Mouse (Mus musculus) hindbrain, embryonic 15.5 days (tissue): ENCODE data around the gene Gpatch1. TPM values are rescaled to one million over a fixed set of nuclear protein-coding genes. Genes with fewer than 3 reads are reported as not detected.

Experiments used
- ATAC-seq: fragments of 200-750 bp; cut with Nextera tagmentation; 2 replicates; pipeline ENCODE4 v1.8.0; 2017; ENCODE audit warnings: low read depth, moderate number of reproducible peaks, moderate TSS enrichment; ENCODE audit not compliant: low FRiP score
- H3K27ac ChIP-seq: fragments of 300-500 bp; sonication (generic); replicated peaks from 2 replicates; pipeline ENCODE4 v1.5.1; 2015; ENCODE audit warnings: mild to moderate bottlenecking, inconsistent platforms
- H3K27me3 ChIP-seq: fragments of 300-500 bp; sonication (generic); 2 replicates; pipeline ENCODE4 v1.6.1; 2015; ENCODE audit warnings: control low read depth, inconsistent platforms
- H3K36me3 ChIP-seq: fragments of 300-500 bp; sonication (generic); 2 replicates; pipeline ENCODE4 v1.6.1; 2015; ENCODE audit warnings: control low read depth, inconsistent platforms
- H3K4me1 ChIP-seq: fragments of 300-500 bp; sonication (generic); replicated peaks from 2 replicates; pipeline ENCODE4 v1.6.1; 2015; ENCODE audit warnings: control low read depth, inconsistent platforms
- H3K4me2 ChIP-seq: fragments of 300-500 bp; sonication (generic); 2 replicates; pipeline ENCODE4 v1.6.1; 2015; ENCODE audit warnings: moderate library complexity, mild to moderate bottlenecking, inconsistent platforms
- H3K4me3 ChIP-seq: fragments of 300-500 bp; sonication (generic); 2 replicates; pipeline ENCODE4 v1.5.1; 2015; ENCODE audit warnings: mild to moderate bottlenecking, inconsistent platforms
- H3K9ac ChIP-seq: fragments of 300-500 bp; sonication (generic); 2 replicates; pipeline ENCODE4 v1.6.1; 2015; ENCODE audit warnings: inconsistent platforms
- H3K9me3 ChIP-seq: fragments of 300-500 bp; sonication (generic); 2 replicates; pipeline ENCODE4 v1.6.1; 2016; ENCODE audit warnings: control low read depth, inconsistent platforms
- WGBS: fragments of 180-500 bp; shearing (Covaris S2); methylation state at CpG from one replicate; pipeline ENCODE4 v1.1.7; 2015; 5-methylcytosine and 5-hydroxymethylcytosine counted together
- polyA plus RNA-seq: library from polyadenylated mRNA; unstranded; fragments of >200 nt; fragmentation: Nextera tagmentation; extraction: Ambion mirVana; gene quantifications from 2 replicates; pipeline ENCODE4 v1.2.1, GENCODE M21; 2015

Gene Gpatch1
- polyA plus RNA-seq, result 17.9 and 20.0 TPM in 2 replicates

GRCm38 (mm10) chr7:35317729-35318609, at the start of gene Gpatch1:
Gpatch1 (minus strand) TSS chr7:35318440.
- Histone ChIP-seq H3K9me3 (no peaks in the 10 kb centered on the region), H3K27ac (peak within 1 kb of the TSS; percentile 76), H3K4me2 (peak within 1 kb of the TSS; percentile 76), H3K27me3 (no peaks in the 10 kb centered on the region), H3K9ac (peak within 1 kb of the TSS; percentile 61), H3K36me3 (no peaks in the 10 kb centered on the region), H3K4me3 (peak within 1 kb of the TSS; percentile 58), H3K4me1 (peaks cover 18% of the 10 kb centered on the region)
- WGBS, result 1% methylated on average over 39 of the region's 39 CpGs
- peak; percentile 87 for ATAC-seq

GRCm38 (mm10) chr7:35365161-35365910, 47.1 kb upstream of the Gpatch1 start:
- WGBS, result 78% methylated on average over 12 of the region's 12 CpGs
- Histone ChIP-seq H3K4me1 (no peaks in the 10 kb centered on the region), H3K27me3 (no peaks in the 10 kb centered on the region), H3K27ac (no peak overlapping the region), H3K4me2 (no peak overlapping the region), H3K9ac (no peak overlapping the region), H3K9me3 (no peaks in the 10 kb centered on the region), H3K4me3 (no peak overlapping the region), H3K36me3 (no peaks in the 10 kb centered on the region)
- ATAC-seq, result no peak

- Histone ChIP-seq H3K4me2 (no peak overlapping the region), H3K27me3 (no peaks in the 10 kb centered on the region), H3K4me3 (no peak overlapping the region), H3K4me1 (no peaks in the 10 kb centered on the region), H3K9ac (no peak overlapping the region), H3K9me3 (no peaks in the 10 kb centered on the region), H3K36me3 (no peaks in the 10 kb centered on the region), H3K27ac (no peak overlapping the region)
- 89% methylated on average over 5 of the region's 5 CpGs for WGBS
- no peak for ATAC-seq
Observed at GRCm38 (mm10) chr7:35362868-35363267, 44.6 kb upstream of the Gpatch1 start.

- Histone ChIP-seq H3K9me3 (no peaks in the 10 kb centered on the region), H3K4me3 (no peak overlapping the region), H3K36me3 (no peaks in the 10 kb centered on the region), H3K9ac (no peak overlapping the region), H3K27ac (no peak overlapping the region), H3K4me1 (no peaks in the 10 kb centered on the region), H3K4me2 (no peak overlapping the region), H3K27me3 (no peaks in the 10 kb centered on the region)
- no peak for ATAC-seq
- WGBS, result 85% methylated on average over 5 of the region's 5 CpGs
Observed at GRCm38 (mm10) chr7:35362253-35362652, 44.0 kb upstream of the Gpatch1 start.

- ATAC-seq, result no peak
- 86% methylated on average over 12 of the region's 12 CpGs for WGBS
Observed at GRCm38 (mm10) chr7:35357621-35358020, 39.4 kb upstream of the Gpatch1 start.

GRCm38 (mm10) chr7:35355303-35355872, 37.1 kb upstream of the Gpatch1 start:
- Histone ChIP-seq H3K9ac (no peak overlapping the region), H3K4me1 (no peaks in the 10 kb centered on the region), H3K27ac (no peak overlapping the region), H3K27me3 (no peaks in the 10 kb centered on the region), H3K9me3 (no peaks in the 10 kb centered on the region), H3K36me3 (no peaks in the 10 kb centered on the region), H3K4me3 (no peak overlapping the region), H3K4me2 (no peak overlapping the region)
- 89% methylated on average over 5 of the region's 5 CpGs for WGBS
- ATAC-seq, result no peak

More at GRCm38 (mm10) chr7:35357621-35358020, 39.4 kb upstream of the Gpatch1 start:
- Histone ChIP-seq H3K4me3 (no peak overlapping the region), H3K36me3 (no peaks in the 10 kb centered on the region), H3K9me3 (no peaks in the 10 kb centered on the region), H3K27me3 (no peaks in the 10 kb centered on the region), H3K4me2 (no peak overlapping the region), H3K4me1 (no peaks in the 10 kb centered on the region), H3K27ac (no peak overlapping the region), H3K9ac (no peak overlapping the region)

GRCm38 (mm10) chr7:35353306-35353705, 35.1 kb upstream of the Gpatch1 start:
- 96% methylated on average over 15 of the region's 15 CpGs for WGBS

GRCm38 (mm10) chr7:35351155-35351554, 32.9 kb upstream of the Gpatch1 start:
- WGBS, result 93% methylated on average over 3 of the region's 3 CpGs
- no peaks in the 10 kb centered on the region for H3K4me1 ChIP-seq
- no peak for ATAC-seq
- no peaks in the 10 kb centered on the region for H3K27me3 ChIP-seq
- H3K4me2 ChIP-seq, result no peak overlapping the region
- H3K9ac ChIP-seq, result no peak overlapping the region
- no peaks in the 10 kb centered on the region for H3K9me3 ChIP-seq
- no peak overlapping the region for H3K27ac ChIP-seq
- no peaks in the 10 kb centered on the region for H3K36me3 ChIP-seq
- H3K4me3 ChIP-seq, result no peak overlapping the region

More at GRCm38 (mm10) chr7:35353306-35353705, 35.1 kb upstream of the Gpatch1 start:
- Histone ChIP-seq H3K4me2 (no peak overlapping the region), H3K4me1 (no peaks in the 10 kb centered on the region), H3K9me3 (no peaks in the 10 kb centered on the region), H3K27me3 (no peaks in the 10 kb centered on the region), H3K36me3 (no peaks in the 10 kb centered on the region), H3K27ac (no peak overlapping the region), H3K4me3 (no peak overlapping the region), H3K9ac (no peak overlapping the region)
- no peak for ATAC-seq

- Histone ChIP-seq H3K27me3 (no peaks in the 10 kb centered on the region), H3K9ac (no peak overlapping the region), H3K9me3 (no peaks in the 10 kb centered on the region), H3K4me2 (no peak overlapping the region), H3K4me1 (no peaks in the 10 kb centered on the region), H3K36me3 (no peaks in the 10 kb centered on the region), H3K27ac (no peak overlapping the region), H3K4me3 (no peak overlapping the region)
- WGBS, result 92% methylated on average over 8 of the region's 8 CpGs
- ATAC-seq, result no peak
Observed at GRCm38 (mm10) chr7:35349886-35350684, 31.8 kb upstream of the Gpatch1 start.

- H3K27ac ChIP-seq, result no peak overlapping the region
- no peak for ATAC-seq
- no peak overlapping the region for H3K9ac ChIP-seq
- H3K4me1 ChIP-seq, result no peaks in the 10 kb centered on the region
- no peaks in the 10 kb centered on the region for H3K36me3 ChIP-seq
- WGBS, result 95% methylated on average over 4 of the region's 4 CpGs
- no peak overlapping the region for H3K4me3 ChIP-seq
- no peak overlapping the region for H3K4me2 ChIP-seq
- no peaks in the 10 kb centered on the region for H3K27me3 ChIP-seq
- H3K9me3 ChIP-seq, result no peaks in the 10 kb centered on the region
Observed at GRCm38 (mm10) chr7:35349022-35349421, 30.8 kb upstream of the Gpatch1 start.

GRCm38 (mm10) chr7:35347918-35348700, 29.9 kb upstream of the Gpatch1 start:
- Histone ChIP-seq H3K4me3 (no peak overlapping the region), H3K9ac (no peak overlapping the region), H3K4me2 (no peak overlapping the region), H3K36me3 (no peaks in the 10 kb centered on the region), H3K27ac (no peak overlapping the region), H3K4me1 (no peaks in the 10 kb centered on the region), H3K27me3 (no peaks in the 10 kb centered on the region), H3K9me3 (no peaks in the 10 kb centered on the region)
- no peak for ATAC-seq
- 80% methylated on average over 18 of the region's 18 CpGs for WGBS
